ENCODE assay signal across 10 mouse cellular contexts in the genomic region with DNA sequence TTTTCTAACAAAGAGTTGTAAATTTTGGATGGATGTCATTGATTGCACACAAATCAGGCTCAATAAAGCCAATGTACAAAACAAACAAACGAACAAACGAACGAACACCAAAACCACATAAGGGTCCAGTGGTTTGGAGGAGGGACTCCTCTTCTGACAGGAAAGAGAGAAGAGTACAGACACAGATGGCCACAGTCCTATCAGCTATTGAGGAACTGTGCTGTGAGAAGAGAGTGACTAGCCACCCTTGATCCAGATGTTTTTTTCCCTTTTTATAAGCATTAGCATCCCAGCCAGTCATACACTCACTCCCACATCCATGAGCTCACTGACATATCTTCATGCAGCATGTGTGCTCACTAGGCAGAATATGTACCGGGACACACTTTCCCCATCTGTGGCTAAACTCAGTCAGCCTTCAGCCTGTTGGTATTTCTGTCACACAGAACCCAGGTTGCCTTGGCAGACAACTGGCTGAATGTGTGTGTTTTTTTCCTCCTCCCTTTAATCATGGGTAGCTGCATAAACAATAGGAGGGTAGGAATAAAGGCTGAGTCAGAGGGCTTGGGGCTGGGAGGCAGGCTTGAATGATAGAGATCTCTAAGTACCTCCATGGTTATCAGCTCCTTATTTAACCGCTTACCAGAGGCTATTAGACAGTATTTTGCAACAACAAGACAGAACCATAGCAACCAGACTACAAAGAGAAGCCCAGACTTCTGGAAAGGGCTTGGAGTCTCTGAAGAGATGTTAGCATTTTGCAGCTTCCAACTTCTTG.
DNase-seq lines count a peak whose midpoint lies in the region; ATAC-seq and TF ChIP-seq lines count a peak whose summit lies in the region.
"Had no signal": no experiment of that assay in that cellular context is flagged by ENCODE, and none has a peak within 500 bp of the region (broad histone marks: within the 10 kb centered on the region; RNA-seq: fewer than 3 reads in every experiment).

No protein-coding gene starts in this region.

- TF ChIP-seq CTCF in layer of hippocampus, adult 2 months (conservative IDR thresholded peaks at IDR 0.05), result no peak
- TF ChIP-seq CTCF in hindbrain, postnatal 0 days (IDR thresholded peaks at IDR 0.05; ENCODE audit: low read depth), result no peak
- TF ChIP-seq CTCF in midbrain, postnatal 0 days (IDR thresholded peaks at IDR 0.05), result no peak

- WGBS in hindbrain, postnatal 0 days, result 65% methylated on average over 5 of the region's 5 CpGs
- 65% methylated on average over 5 of the region's 5 CpGs for WGBS in midbrain, postnatal 0 days

- peak overlapping the region; percentile 61; the same call in 1 of the 2 replicates for H3K27ac ChIP-seq in layer of hippocampus, adult 2 months
- H3K27ac ChIP-seq in hindbrain, postnatal 0 days, result no peak overlapping the region
- H3K27ac ChIP-seq in midbrain, postnatal 0 days (ENCODE audit: low read depth, low read length), result no peak overlapping the region
- H3K27ac ChIP-seq: neural tube, embryonic 13.5 days had no signal

- H3K4me1 ChIP-seq in hindbrain, postnatal 0 days (ENCODE audit: insufficient read depth, low read length), result no peaks in the 10 kb centered on the region
- no peaks in the 10 kb centered on the region for H3K4me1 ChIP-seq in midbrain, postnatal 0 days (ENCODE audit: insufficient read depth, low read length)
- H3K4me1 ChIP-seq: neural tube, embryonic 13.5 days had no signal

- no peaks in the 10 kb centered on the region for H3K36me3 ChIP-seq in hindbrain, postnatal 0 days (ENCODE audit: insufficient read depth, low read length)
- no peaks in the 10 kb centered on the region for H3K36me3 ChIP-seq in midbrain, postnatal 0 days (ENCODE audit: insufficient read depth, low read length)
- H3K36me3 ChIP-seq: neural tube, embryonic 13.5 days had no signal

- no peaks in the 10 kb centered on the region for H3K27me3 ChIP-seq in hindbrain, postnatal 0 days (ENCODE audit: insufficient read depth, low read length)
- peaks cover 12% of the 10 kb centered on the region; the same call in 1 of the 2 replicates for H3K27me3 ChIP-seq in midbrain, postnatal 0 days (ENCODE audit: insufficient read depth, low read length)

- no peak for DNase-seq in layer of hippocampus, adult 2 months (ENCODE audit: low spot score in 2 of 2)
- DNase-seq in layer of hippocampus, postnatal 25 days (ENCODE audit: extremely low spot score in 1 of 2, low spot score in 1 of 2), result no peak
- DNase-seq in NIH3T3 (ENCODE audit: low read depth), result peak; percentile 52
- peak; percentile 2 for DNase-seq in hindbrain, postnatal 0 days (ENCODE audit: low spot score)
- peak; percentile 3 for DNase-seq in midbrain, postnatal 0 days (ENCODE audit: low spot score)
- DNase-seq in urinary bladder, adult 2 months (ENCODE audit: low spot score), result no peak
- DNase-seq in left cerebral cortex, postnatal 10 days (ENCODE audit: extremely low spot score in 1 of 2, low spot score in 2 of 2), result no peak
- DNase-seq: adrenal gland, adult 8-10 months had no signal

- H3K9ac ChIP-seq in hindbrain, postnatal 0 days (replicated peaks; ENCODE audit: low read length), result no peak overlapping the region
- H3K9ac ChIP-seq in midbrain, postnatal 0 days (replicated peaks; ENCODE audit: low read length, poor library complexity, severe bottlenecking), result no peak overlapping the region
- H3K9ac ChIP-seq: neural tube, embryonic 13.5 days had no signal

- no peak for ATAC-seq in hindbrain, postnatal 0 days
- no peak for ATAC-seq in midbrain, postnatal 0 days (ENCODE audit: low FRiP score)

- intact Hi-C loops in left cerebral cortex, postnatal 10 days (cut with DNase I), result no loop called here

- H3K4me3 ChIP-seq in layer of hippocampus, adult 2 months, result no peak overlapping the region
- H3K4me3 ChIP-seq in hindbrain, postnatal 0 days (ENCODE audit: low read length), result no peak overlapping the region
- H3K4me3 ChIP-seq in midbrain, postnatal 0 days (ENCODE audit: low read depth, low read length), result no peak overlapping the region
- H3K4me3 ChIP-seq: erythroblast, embryonic 14.5 days; neural tube, embryonic 13.5 days had no signal

- no peaks in the 10 kb centered on the region for H3K9me3 ChIP-seq in hindbrain, postnatal 0 days (ENCODE audit: low read length)
- no peaks in the 10 kb centered on the region for H3K9me3 ChIP-seq in midbrain, postnatal 0 days (ENCODE audit: low read length)
- H3K9me3 ChIP-seq: neural tube, embryonic 13.5 days had no signal

- no peak overlapping the region for H3K4me2 ChIP-seq in hindbrain, postnatal 0 days (ENCODE audit: low read depth, low read length)
- H3K4me2 ChIP-seq in midbrain, postnatal 0 days (ENCODE audit: low read depth, low read length, poor library complexity, severe bottlenecking), result no peak overlapping the region
- H3K4me2 ChIP-seq: neural tube, embryonic 13.5 days had no signal

Comparison
In these comparisons a context has a peak if more than half of its experiments do, and no peak if none do; other contexts are left out.
1. DNase-seq: peak in NIH3T3 (single experiment), hindbrain, postnatal 0 days (single experiment) and midbrain, postnatal 0 days (single experiment); none in layer of hippocampus, adult 2 months (0 of 2), layer of hippocampus, postnatal 25 days (0 of 2), urinary bladder, adult 2 months (single experiment) and left cerebral cortex, postnatal 10 days (0 of 2).